Mouse (Mus musculus): ENCODE measurements around the gene Crocc. TPM values are rescaled to one million over a fixed set of nuclear protein-coding genes. Genes with fewer than 3 reads are reported as not detected.

Crocc gene
- total RNA-seq, 2 experiments from 2014 or later: 44.6 to 55.4 TPM

- no peak for DNase-seq (ENCODE audit: low spot score in 2 of 2)
Measured at GRCm38 (mm10) chr4:141068655-141069054, 8.3 kb upstream of the Crocc start.

- DNase-seq (ENCODE audit: low spot score in 2 of 2): no peak
Measured at GRCm38 (mm10) chr4:141067516-141068046, 7.2 kb upstream of the Crocc start.

DNA sequence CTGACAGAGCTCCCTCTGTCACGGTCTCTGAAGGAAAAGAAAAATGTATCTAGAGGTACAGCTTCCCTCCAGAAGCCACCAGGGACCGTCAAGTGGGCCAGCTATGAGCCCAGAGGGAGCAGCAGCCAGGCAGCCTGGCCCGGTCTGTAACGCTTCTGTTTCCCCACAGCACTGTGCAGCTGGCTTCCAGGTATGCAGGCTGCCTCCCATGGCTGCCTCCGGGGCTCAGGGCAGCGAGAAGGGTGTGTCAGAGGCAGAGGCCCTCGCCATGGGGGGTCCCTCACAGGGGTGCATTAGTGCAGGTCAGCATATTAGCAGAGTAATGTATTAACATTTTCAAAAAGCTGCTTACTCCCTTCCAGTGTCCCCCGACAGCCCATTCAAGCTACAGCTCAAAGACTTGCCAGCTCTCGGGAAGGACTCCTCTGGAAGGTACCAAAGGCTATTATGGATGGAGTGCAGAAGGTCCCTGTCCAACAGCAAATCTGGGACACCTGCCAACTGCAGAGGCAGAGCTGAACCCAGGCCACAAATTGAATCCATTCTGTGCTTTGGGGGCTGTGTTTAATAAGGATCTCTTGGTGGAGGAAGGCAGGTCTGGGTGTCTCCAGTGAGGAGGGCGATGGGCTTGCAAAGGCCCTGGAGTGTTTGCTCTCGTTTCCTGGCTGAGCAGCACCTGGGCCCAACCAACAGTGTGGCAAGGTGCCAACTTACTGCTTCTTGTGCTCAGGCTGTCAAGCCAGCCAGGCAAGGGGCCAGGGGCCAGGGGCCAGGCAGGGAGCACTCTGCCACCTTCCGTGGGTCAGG lies 6.6 kb upstream of the Crocc start:
- DNase-seq (ENCODE audit: low spot score in 2 of 2): no peak

DNA sequence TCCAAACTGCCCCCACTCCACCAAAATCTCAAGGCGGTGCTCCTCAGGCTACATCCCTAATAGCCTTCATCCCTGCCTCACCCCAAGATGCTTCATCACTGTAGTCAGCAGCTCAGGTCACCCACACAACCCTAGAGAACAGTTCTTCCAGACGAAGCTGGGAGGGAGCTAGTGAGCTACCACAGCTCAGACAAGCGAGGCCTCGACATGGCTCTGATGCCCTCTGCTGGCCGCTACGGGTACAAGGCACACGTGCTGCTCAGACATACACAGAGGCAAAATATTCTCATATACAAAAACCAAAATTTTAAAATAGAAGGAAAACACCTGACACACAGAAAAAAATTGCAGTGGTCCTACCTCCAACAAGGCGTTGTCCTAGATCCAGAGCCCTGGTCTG lies 4.8 kb upstream of the Crocc start:
- DNase-seq (ENCODE audit: low spot score in 2 of 2): peak; percentile 80 to 82

DNA sequence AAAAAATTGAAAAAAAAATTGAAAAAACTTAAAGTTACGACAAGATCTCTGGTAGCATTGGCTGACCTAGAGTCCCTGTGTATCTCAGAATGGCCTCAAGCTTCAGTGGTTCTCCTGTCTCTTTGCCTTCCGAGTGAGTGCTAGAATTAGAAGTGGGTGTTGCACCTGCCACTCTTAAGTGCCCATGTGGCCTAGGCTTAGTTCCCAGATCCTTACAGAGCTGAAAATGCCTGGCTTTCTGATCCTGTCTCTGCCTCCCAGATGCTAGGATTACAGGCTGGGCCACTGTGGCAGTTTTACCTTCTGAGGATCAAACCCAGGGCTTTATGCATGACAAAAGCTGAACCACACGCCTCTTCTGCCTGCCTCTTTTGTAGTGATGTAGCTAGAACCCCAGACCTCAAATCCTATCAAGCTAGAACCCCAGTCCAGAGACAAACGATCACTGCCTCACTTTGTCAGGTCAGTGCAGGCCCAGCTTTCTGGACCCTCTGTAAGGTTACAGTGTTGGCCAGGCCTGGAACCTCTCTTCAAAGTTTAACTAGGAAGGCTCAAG lies 3.8 kb upstream of the Crocc start:
- no peak for DNase-seq (ENCODE audit: low spot score in 2 of 2)

- DNase-seq (ENCODE audit: low spot score in 2 of 2): no peak
Measured at GRCm38 (mm10) chr4:141059616-141060425, 529 bp downstream of the Crocc start.

DNA sequence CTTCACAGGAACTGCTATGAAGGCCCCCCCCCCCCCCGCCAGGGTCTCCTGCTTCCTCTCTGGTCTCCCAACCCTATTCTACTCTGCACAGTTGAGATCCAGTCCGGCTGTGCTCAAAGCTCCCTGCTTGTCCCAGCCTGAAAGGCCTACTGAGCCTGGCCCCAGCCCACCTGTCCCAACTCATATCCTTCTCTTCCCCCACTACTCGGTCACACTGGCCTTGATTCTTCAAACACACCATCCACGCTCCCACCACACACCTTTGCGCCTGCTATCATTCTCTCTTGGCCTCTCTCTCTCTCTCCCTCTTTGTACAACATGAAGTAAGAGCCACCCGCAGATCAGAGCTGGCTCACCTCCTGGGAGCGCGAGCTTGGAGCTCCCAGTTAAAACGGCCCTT lies 1.5 kb downstream of the Crocc start:
- DNase-seq (ENCODE audit: low spot score in 2 of 2): no peak

DNA sequence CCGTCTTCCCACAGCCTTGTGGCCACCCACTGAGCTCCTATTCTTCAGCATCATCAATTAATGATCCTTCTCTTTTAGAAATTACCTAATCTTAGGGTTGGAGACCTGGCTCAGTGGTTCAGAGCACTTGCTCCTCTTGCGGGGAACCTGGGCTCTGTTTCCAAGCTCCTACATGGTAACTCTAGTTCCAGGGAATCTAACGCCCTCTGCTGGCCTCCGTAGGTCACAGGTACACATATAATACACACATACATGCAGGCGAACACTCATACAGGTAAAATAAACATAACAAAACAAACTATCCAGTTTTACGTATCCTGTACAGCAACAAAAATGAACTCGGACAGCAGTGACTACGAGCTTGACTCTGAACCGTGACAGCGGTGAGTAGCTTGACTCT lies 3.4 kb downstream of the Crocc start:
- DNase-seq (ENCODE audit: low spot score in 2 of 2): no peak

DNA sequence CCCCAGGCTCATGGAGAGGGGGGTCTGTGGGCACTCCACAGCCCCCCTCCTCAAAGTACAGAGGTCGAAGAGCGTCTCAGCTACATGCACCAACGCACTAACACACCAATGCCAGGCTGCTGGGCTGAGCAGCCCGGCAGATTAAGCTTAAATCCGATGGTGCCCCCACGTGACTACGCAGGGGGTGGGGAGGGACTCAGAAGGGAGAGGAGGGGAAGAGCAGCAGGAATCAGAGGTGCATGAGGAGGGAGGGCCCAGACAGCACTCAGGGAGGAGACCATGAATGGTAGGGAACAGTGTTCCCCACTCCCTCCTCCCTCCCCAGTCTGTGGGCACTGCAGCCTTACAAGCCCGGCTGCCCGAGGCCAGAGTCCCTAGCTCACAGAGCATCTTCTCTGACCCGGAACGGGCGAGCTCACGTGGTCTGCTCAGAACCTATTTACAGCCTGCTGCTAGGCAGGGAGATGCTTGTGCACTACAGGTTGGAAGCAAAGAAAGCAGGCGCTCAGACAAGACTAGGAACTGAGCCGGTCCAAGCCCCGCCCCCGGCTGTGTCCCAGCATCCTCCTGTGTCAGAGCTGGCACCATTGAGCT lies 6.7 kb downstream of the Crocc start:
- peak; percentile 73 to 80 for DNase-seq (ENCODE audit: low spot score in 2 of 2)

- no peak for DNase-seq (ENCODE audit: low spot score in 2 of 2)
Measured at GRCm38 (mm10) chr4:141053138-141053537, 7.2 kb downstream of the Crocc start.

- no peak for DNase-seq (ENCODE audit: low spot score in 2 of 2)
Measured at GRCm38 (mm10) chr4:141052442-141052841, 7.9 kb downstream of the Crocc start.

DNA sequence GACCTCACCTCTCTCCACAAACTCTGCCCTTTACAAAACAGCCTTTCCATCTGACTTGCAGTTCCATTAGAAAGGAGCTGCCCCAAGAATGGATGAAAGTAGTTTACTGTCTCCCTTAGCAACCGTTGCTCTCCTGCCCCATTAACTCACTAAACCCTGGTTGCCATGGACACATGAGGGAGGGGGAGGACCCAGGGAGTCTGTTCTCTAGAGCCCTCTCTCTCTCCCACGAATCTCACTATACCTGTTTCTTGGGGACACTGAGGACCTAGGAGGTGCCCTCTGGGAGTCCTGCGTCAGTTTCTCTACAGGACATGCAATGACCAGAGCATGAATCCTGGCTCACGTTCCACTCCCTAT lies 10.9 kb downstream of the Crocc start:
- peak in 1 of 2 experiments; percentile 52 for DNase-seq (ENCODE audit: low spot score in 2 of 2)

- DNase-seq (ENCODE audit: low spot score in 2 of 2): peak in 1 of 2 experiments; percentile 43
Measured at GRCm38 (mm10) chr4:141048810-141049475, 11.4 kb downstream of the Crocc start.

GRCm38 (mm10) chr4:141044816-141045215 lies 15.5 kb downstream of the Crocc start:
- DNase-seq (ENCODE audit: low spot score in 2 of 2): peak in 1 of 2 experiments; percentile 63

DNA sequence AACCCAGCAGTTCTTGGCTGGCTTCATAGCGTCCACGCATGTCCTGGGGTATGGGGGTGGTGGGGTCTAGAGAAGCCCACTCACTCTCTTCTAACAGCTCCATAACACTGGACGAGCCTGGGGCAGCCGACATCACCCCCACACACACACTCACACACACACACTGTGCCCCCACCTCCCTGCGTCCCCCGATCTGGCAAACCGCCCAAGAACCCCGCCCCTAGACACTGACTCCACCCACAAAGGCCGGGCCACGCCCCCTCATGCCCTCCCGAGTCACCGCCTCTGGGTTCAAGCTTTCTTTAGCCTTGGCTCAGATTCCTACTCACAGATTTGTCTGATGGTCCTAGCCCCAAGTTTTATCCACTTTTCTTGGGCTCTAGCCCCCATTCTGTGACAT lies 19.2 kb downstream of the Crocc start:
- DNase-seq (ENCODE audit: low spot score in 2 of 2): no peak

- DNase-seq (ENCODE audit: low spot score in 2 of 2): no peak
Measured at GRCm38 (mm10) chr4:141033606-141034549, 26.5 kb downstream of the Crocc start.

- DNase-seq (ENCODE audit: low spot score in 2 of 2): peak; percentile 78 to 85
Measured at GRCm38 (mm10) chr4:141031733-141032132, 28.6 kb downstream of the Crocc start.

GRCm38 (mm10) chr4:141030541-141031206 lies 29.7 kb downstream of the Crocc start:
- DNase-seq (ENCODE audit: low spot score in 2 of 2): no peak

GRCm38 (mm10) chr4:141024992-141025391 lies 35.4 kb downstream of the Crocc start:
- DNase-seq (ENCODE audit: low spot score in 2 of 2): no peak

Data from left cerebral cortex, adult 18-20 months (tissue).